ENCODE assay signal across 8 mouse cellular contexts in genomic region chr13:111797021-111797420, GRCm38 (mm10). TPM values are rescaled to one million over a fixed set of nuclear protein-coding genes. Genes with fewer than 3 reads are reported as not detected.
DNase-seq lines count a peak whose midpoint lies in the region; ATAC-seq and TF ChIP-seq lines count a peak whose summit lies in the region.

No protein-coding gene starts in this region.

- peak overlapping the region; percentile 26; the same call in 1 of the 2 replicates for H3K4me3 ChIP-seq in E14TG2a.4 (replicated peaks; ENCODE audit: low read length)
- H3K4me3 ChIP-seq in forebrain, embryonic 10.5 days = no peak overlapping the region; the same call in 1 of the 2 replicates
- no peak overlapping the region for H3K4me3 ChIP-seq in limb, embryonic 10.5 days
- no peak overlapping the region for H3K4me3 ChIP-seq in stomach, embryonic 14.5 days (ENCODE audit: low read depth, low read length)

- H3K36me3 ChIP-seq in E14TG2a.4 (ENCODE audit: insufficient read depth, low read length) = peaks cover 10% of the 10 kb centered on the region; the same call in 1 of the 2 replicates
- no peaks in the 10 kb centered on the region for H3K36me3 ChIP-seq in forebrain, embryonic 10.5 days (replicated peaks)
- no peaks in the 10 kb centered on the region for H3K36me3 ChIP-seq in limb, embryonic 10.5 days
- H3K36me3 ChIP-seq in stomach, embryonic 14.5 days (ENCODE audit: control insufficient read depth, insufficient read depth, low read length) = no peaks in the 10 kb centered on the region

- peaks cover 76% of the 10 kb centered on the region for H3K4me1 ChIP-seq in E14TG2a.4 (replicated peaks; ENCODE audit: low read depth, low read length)
- H3K4me1 ChIP-seq in forebrain, embryonic 10.5 days = peaks cover 84% of the 10 kb centered on the region
- peaks cover 85% of the 10 kb centered on the region for H3K4me1 ChIP-seq in limb, embryonic 10.5 days
- peaks cover 59% of the 10 kb centered on the region for H3K4me1 ChIP-seq in stomach, embryonic 14.5 days (ENCODE audit: control insufficient read depth, insufficient read depth, low read length)

- peak overlapping the region; percentile 2; the same call in 1 of the 2 replicates for H3K4me2 ChIP-seq in stomach, embryonic 14.5 days (replicated peaks; ENCODE audit: low read depth, low read length)

- intact Hi-C loops in heart, postnatal 25 days (cut with DNase I) = loop anchor here (10.0 kb wide), 1 partner anchor 708 kb away; no protein-coding TSS in a partner anchor

- H3K27ac ChIP-seq in forebrain, embryonic 10.5 days = peak overlapping the region; percentile 44; the same call in 1 of the 2 replicates
- peak overlapping the region; percentile 42; the same call in 1 of the 2 replicates for H3K27ac ChIP-seq in limb, embryonic 10.5 days
- H3K27ac ChIP-seq in stomach, embryonic 14.5 days (ENCODE audit: low read length) = peak overlapping the region; percentile 30; the same call in 1 of the 2 replicates

- no peaks in the 10 kb centered on the region for H3K9me3 ChIP-seq in E14TG2a.4 (ENCODE audit: low read length)
- H3K9me3 ChIP-seq in forebrain, embryonic 10.5 days = no peaks in the 10 kb centered on the region
- H3K9me3 ChIP-seq in limb, embryonic 10.5 days (replicated peaks) = no peaks in the 10 kb centered on the region
- no peaks in the 10 kb centered on the region for H3K9me3 ChIP-seq in stomach, embryonic 14.5 days (ENCODE audit: control insufficient read depth, low read depth, low read length)

- TF ChIP-seq CTCF in E14TG2a.4 (conservative IDR thresholded peaks at IDR 0.05; ENCODE audit: low read length) = no peak

- H3K9ac ChIP-seq in stomach, embryonic 14.5 days (replicated peaks; ENCODE audit: low read depth, low read length) = no peak overlapping the region

- peak; percentile 87 for DNase-seq in ZHBTc4 (ENCODE audit: low read depth, low spot score)
- peak; percentile 57 for DNase-seq in forebrain, embryonic 10.5 days (ENCODE audit: extremely low spot score, low spot score)
- peak; percentile 52 for DNase-seq in heart, postnatal 25 days (ENCODE audit: low spot score)
- peak; percentile 66 for DNase-seq in limb, embryonic 10.5 days (ENCODE audit: low spot score)
- no peak for DNase-seq in layer of hippocampus, postnatal 25 days (ENCODE audit: extremely low spot score in 1 of 2, low spot score in 1 of 2)

- 14% methylated on average over 8 of the region's 8 CpGs for WGBS in forebrain, embryonic 10.5 days
- WGBS in limb, embryonic 10.5 days = 11% methylated on average over 8 of the region's 8 CpGs
- 11% methylated on average over 8 of the region's 8 CpGs for WGBS in stomach, embryonic 14.5 days

- no peaks in the 10 kb centered on the region for H3K27me3 ChIP-seq in E14TG2a.4 (ENCODE audit: insufficient read depth, low read length)
- H3K27me3 ChIP-seq in forebrain, embryonic 10.5 days (ENCODE audit: poor library complexity, severe bottlenecking) = no peaks in the 10 kb centered on the region
- no peaks in the 10 kb centered on the region for H3K27me3 ChIP-seq in limb, embryonic 10.5 days (ENCODE audit: low read depth, poor library complexity, severe bottlenecking)
- no peaks in the 10 kb centered on the region for H3K27me3 ChIP-seq in stomach, embryonic 14.5 days (ENCODE audit: control insufficient read depth, insufficient read depth, low read length)

- ATAC-seq in megakaryocyte-erythroid progenitor cell, adult 5-6 weeks (replicated peaks; ENCODE audit: low FRiP score, low TSS enrichment, poor library complexity, severe bottlenecking) = peak; percentile 93
- peak; percentile 89 for ATAC-seq in stomach, embryonic 14.5 days (ENCODE audit: insufficient number of reproducible peaks, insufficient read depth, low FRiP score, low read depth)

RNA-seq across cellular contexts. Expression of gene Map3k1, which starts 11.8 kb away (rescaled TPM):
- polyA plus RNA-seq in forebrain, embryonic 10.5 days (2016; fragmentation: Nextera tagmentation; extraction: Ambion mirVana) = 13.4 and 13.9 TPM in 2 replicates
- total RNA-seq in heart, postnatal 25 days (2021) = 10 to 100 TPM; 27.9 to 33.0 TPM
- 14.9 and 15.6 TPM in 2 replicates for polyA plus RNA-seq in limb, embryonic 10.5 days (2016; fragmentation: Nextera tagmentation; extraction: Ambion mirVana)
- total RNA-seq in megakaryocyte-erythroid progenitor cell, adult 5-6 weeks (2014; fragmentation: Nextera tagmentation) = 12.2 and 13.6 TPM in 2 replicates
- 10.7 and 36.0 TPM in 2 replicates for total RNA-seq in megakaryocyte-erythroid progenitor cell, adult 5-6 weeks (2017)
- 32.0 and 36.7 TPM in 2 replicates for polyA plus RNA-seq in stomach, embryonic 14.5 days (2014; fragmentation: Nextera tagmentation; extraction: Ambion mirVana)
- 10 to 100 TPM; 10.1 to 12.0 TPM for total RNA-seq in layer of hippocampus, postnatal 25 days (2021)

Comparison
In these comparisons a context has a peak if more than half of its experiments do, and no peak if none do; other contexts are left out.
1. DNase-seq: peak in ZHBTc4 (single experiment), forebrain, embryonic 10.5 days (single experiment), heart, postnatal 25 days (single experiment) and limb, embryonic 10.5 days (single experiment); none in layer of hippocampus, postnatal 25 days (0 of 2).
2. Peak in every context shown above with its lines, with median percentiles within 50 percentile points of each other: H3K27ac ChIP-seq.